Mouse (Mus musculus): Measurements from ENCODE around the gene Pjvk. TPM values are rescaled to one million over a fixed set of nuclear protein-coding genes. Genes with fewer than 3 reads are reported as not detected.

Pjvk gene
- polyA plus RNA-seq, 1 experiment: 0.04 TPM

DNA sequence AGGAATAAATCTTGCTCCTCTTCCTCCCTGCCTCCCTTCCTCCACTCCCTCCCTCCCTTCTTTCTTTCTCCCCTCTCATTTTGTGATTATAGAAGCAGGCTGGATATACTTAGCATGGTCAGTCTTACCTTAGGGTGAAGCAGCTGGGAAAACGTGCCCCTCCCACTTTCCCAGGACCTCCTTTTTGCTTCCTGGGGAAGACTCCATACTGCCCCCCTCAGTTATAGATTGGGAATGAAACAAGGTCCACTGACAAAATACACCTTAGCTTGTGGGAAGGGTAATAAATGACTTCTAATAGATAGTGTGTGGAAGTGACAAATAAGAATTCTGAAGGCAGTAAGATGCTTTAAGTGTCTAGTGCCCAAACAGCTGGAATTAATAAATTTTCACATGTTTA, 7.7 kb downstream of the Pjvk start:
- H3K27me3 ChIP-seq (ENCODE audit: control insufficient read depth, insufficient read depth, insufficient read length): no peaks in the 10 kb centered on the region
- no peak overlapping the region for H3K4me2 ChIP-seq (ENCODE audit: low read depth)
- H3K79me2 ChIP-seq (ENCODE audit: control insufficient read depth, insufficient read depth): no peaks in the 10 kb centered on the region
- H3ac ChIP-seq (ENCODE audit: control insufficient read depth, insufficient read length): no peak overlapping the region
- no peak for TF ChIP-seq REST (IDR thresholded peaks at IDR 0.05; ENCODE audit: insufficient read depth, insufficient read length)
- no peak for TF ChIP-seq CEBPB (IDR thresholded peaks at IDR 0.05; ENCODE audit: insufficient read depth, poor library complexity, severe bottlenecking)
- no peak for TF ChIP-seq TCF12 (IDR thresholded peaks at IDR 0.05; ENCODE audit: insufficient read depth, poor library complexity, severe bottlenecking)
- no peak for TF ChIP-seq MAX (IDR thresholded peaks at IDR 0.05; ENCODE audit: low read depth)
- no peak for TF ChIP-seq POLR2AphosphoS2 (IDR thresholded peaks at IDR 0.05; ENCODE audit: insufficient read length, low read depth)
- no peak for TF ChIP-seq TCF3 (IDR thresholded peaks at IDR 0.05; ENCODE audit: insufficient read length, low read depth)
- no peak for TF ChIP-seq POLR2A (IDR thresholded peaks at IDR 0.05; ENCODE audit: insufficient read length, low read depth)
- no peak for TF ChIP-seq SRF (IDR thresholded peaks at IDR 0.05; ENCODE audit: control insufficient read depth, insufficient read length, low read depth)
- TF ChIP-seq USF1 (IDR thresholded peaks at IDR 0.05; ENCODE audit: low read depth): no peak
- TF ChIP-seq E2F4 (IDR thresholded peaks at IDR 0.05; ENCODE audit: insufficient read depth): no peak
- no peak for TF ChIP-seq MYOD1 (IDR thresholded peaks at IDR 0.05; ENCODE audit: control insufficient read depth in 1 of 3, insufficient read length in 2 of 3, low read depth in 2 of 3)
- no peak for TF ChIP-seq MYOG (IDR thresholded peaks at IDR 0.05; ENCODE audit: control insufficient read depth in 1 of 3, insufficient read depth in 1 of 3, insufficient read length in 2 of 3, low read depth in 2 of 3)
- no peak overlapping the region for H3K4me3 ChIP-seq
- H3K36me3 ChIP-seq (ENCODE audit: control insufficient read depth, insufficient read depth): no peaks in the 10 kb centered on the region

GRCm38 (mm10) chr2:76658551-76658950, 10.3 kb downstream of the Pjvk start:
- H3K4me2 ChIP-seq (ENCODE audit: low read depth): no peak overlapping the region

GRCm38 (mm10) chr2:76659419-76659818, 11.1 kb downstream of the Pjvk start:
- H3K4me2 ChIP-seq (ENCODE audit: low read depth): no peak overlapping the region
- H3K4me3 ChIP-seq: no peak overlapping the region
- peaks cover 1% of the 10 kb centered on the region for H3K36me3 ChIP-seq (ENCODE audit: control insufficient read depth, insufficient read depth)
- H3ac ChIP-seq (ENCODE audit: control insufficient read depth, insufficient read length): no peak overlapping the region
- no peaks in the 10 kb centered on the region for H3K79me2 ChIP-seq (ENCODE audit: control insufficient read depth, insufficient read depth)
- H3K27me3 ChIP-seq (ENCODE audit: control insufficient read depth, insufficient read depth, insufficient read length): no peaks in the 10 kb centered on the region
- TF ChIP-seq MYOG (IDR thresholded peaks at IDR 0.05; ENCODE audit: control insufficient read depth in 1 of 3, insufficient read depth in 1 of 3, insufficient read length in 2 of 3, low read depth in 2 of 3): no peak
- TF ChIP-seq TCF12 (IDR thresholded peaks at IDR 0.05; ENCODE audit: insufficient read depth, poor library complexity, severe bottlenecking): no peak
- TF ChIP-seq MAX (IDR thresholded peaks at IDR 0.05; ENCODE audit: low read depth): no peak
- TF ChIP-seq TCF3 (IDR thresholded peaks at IDR 0.05; ENCODE audit: insufficient read length, low read depth): no peak
- no peak for TF ChIP-seq SRF (IDR thresholded peaks at IDR 0.05; ENCODE audit: control insufficient read depth, insufficient read length, low read depth)
- no peak for TF ChIP-seq CEBPB (IDR thresholded peaks at IDR 0.05; ENCODE audit: insufficient read depth, poor library complexity, severe bottlenecking)
- no peak for TF ChIP-seq POLR2A (IDR thresholded peaks at IDR 0.05; ENCODE audit: insufficient read length, low read depth)
- TF ChIP-seq MYOD1 (IDR thresholded peaks at IDR 0.05; ENCODE audit: control insufficient read depth in 1 of 3, insufficient read length in 2 of 3, low read depth in 2 of 3): no peak
- TF ChIP-seq POLR2AphosphoS2 (IDR thresholded peaks at IDR 0.05; ENCODE audit: insufficient read length, low read depth): no peak
- no peak for TF ChIP-seq E2F4 (IDR thresholded peaks at IDR 0.05; ENCODE audit: insufficient read depth)
- TF ChIP-seq USF1 (IDR thresholded peaks at IDR 0.05; ENCODE audit: low read depth): no peak
- TF ChIP-seq REST (IDR thresholded peaks at IDR 0.05; ENCODE audit: insufficient read depth, insufficient read length): no peak

More at GRCm38 (mm10) chr2:76658551-76658950, 10.3 kb downstream of the Pjvk start:
- H3ac ChIP-seq (ENCODE audit: control insufficient read depth, insufficient read length): no peak overlapping the region
- H3K36me3 ChIP-seq (ENCODE audit: control insufficient read depth, insufficient read depth): no peaks in the 10 kb centered on the region
- TF ChIP-seq SRF (IDR thresholded peaks at IDR 0.05; ENCODE audit: control insufficient read depth, insufficient read length, low read depth): no peak
- no peak for TF ChIP-seq CEBPB (IDR thresholded peaks at IDR 0.05; ENCODE audit: insufficient read depth, poor library complexity, severe bottlenecking)
- TF ChIP-seq MAX (IDR thresholded peaks at IDR 0.05; ENCODE audit: low read depth): no peak
- TF ChIP-seq POLR2A (IDR thresholded peaks at IDR 0.05; ENCODE audit: insufficient read length, low read depth): no peak
- no peak for TF ChIP-seq REST (IDR thresholded peaks at IDR 0.05; ENCODE audit: insufficient read depth, insufficient read length)
- no peak for TF ChIP-seq E2F4 (IDR thresholded peaks at IDR 0.05; ENCODE audit: insufficient read depth)
- TF ChIP-seq USF1 (IDR thresholded peaks at IDR 0.05; ENCODE audit: low read depth): no peak
- no peak for TF ChIP-seq MYOD1 (IDR thresholded peaks at IDR 0.05; ENCODE audit: control insufficient read depth in 1 of 3, insufficient read length in 2 of 3, low read depth in 2 of 3)
- no peak for TF ChIP-seq TCF12 (IDR thresholded peaks at IDR 0.05; ENCODE audit: insufficient read depth, poor library complexity, severe bottlenecking)
- TF ChIP-seq MYOG (IDR thresholded peaks at IDR 0.05; ENCODE audit: control insufficient read depth in 1 of 3, insufficient read depth in 1 of 3, insufficient read length in 2 of 3, low read depth in 2 of 3): no peak
- no peak for TF ChIP-seq TCF3 (IDR thresholded peaks at IDR 0.05; ENCODE audit: insufficient read length, low read depth)
- no peak for TF ChIP-seq POLR2AphosphoS2 (IDR thresholded peaks at IDR 0.05; ENCODE audit: insufficient read length, low read depth)
- H3K79me2 ChIP-seq (ENCODE audit: control insufficient read depth, insufficient read depth): no peaks in the 10 kb centered on the region
- H3K27me3 ChIP-seq (ENCODE audit: control insufficient read depth, insufficient read depth, insufficient read length): no peaks in the 10 kb centered on the region
- no peak overlapping the region for H3K4me3 ChIP-seq

DNA sequence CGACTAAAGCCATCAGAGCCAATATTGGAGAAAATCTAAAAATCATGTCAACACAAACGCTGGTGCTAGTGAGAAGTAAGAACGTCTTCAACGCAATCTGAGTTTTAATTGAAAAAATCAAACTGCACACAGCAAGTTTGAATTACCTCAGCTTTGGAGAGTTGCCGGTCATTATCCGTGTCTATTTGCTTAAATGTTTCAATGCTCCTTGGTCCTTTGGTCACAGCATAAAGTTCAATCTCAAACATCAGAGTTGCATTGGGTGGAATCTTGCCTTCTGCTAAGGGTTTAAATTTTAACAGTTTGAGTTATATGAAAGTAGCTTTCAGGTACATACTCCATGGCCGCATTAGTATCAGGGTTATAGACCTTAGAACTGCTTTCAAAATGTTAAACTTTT, 17.3 kb downstream of the Pjvk start:
- Histone ChIP-seq H3K4me2 (ENCODE audit: low read depth) (no peak overlapping the region), H3K36me3 (ENCODE audit: control insufficient read depth, insufficient read depth) (peaks cover 15% of the 10 kb centered on the region)
- no peak for TF ChIP-seq CEBPB (IDR thresholded peaks at IDR 0.05; ENCODE audit: insufficient read depth, poor library complexity, severe bottlenecking)
- TF ChIP-seq POLR2A (IDR thresholded peaks at IDR 0.05; ENCODE audit: insufficient read length, low read depth): no peak
- no peak for TF ChIP-seq TCF3 (IDR thresholded peaks at IDR 0.05; ENCODE audit: insufficient read length, low read depth)
- TF ChIP-seq USF1 (IDR thresholded peaks at IDR 0.05; ENCODE audit: low read depth): no peak
- TF ChIP-seq MAX (IDR thresholded peaks at IDR 0.05; ENCODE audit: low read depth): no peak
- TF ChIP-seq TCF12 (IDR thresholded peaks at IDR 0.05; ENCODE audit: insufficient read depth, poor library complexity, severe bottlenecking): no peak
- no peak for TF ChIP-seq E2F4 (IDR thresholded peaks at IDR 0.05; ENCODE audit: insufficient read depth)
- TF ChIP-seq REST (IDR thresholded peaks at IDR 0.05; ENCODE audit: insufficient read depth, insufficient read length): no peak
- TF ChIP-seq SRF (IDR thresholded peaks at IDR 0.05; ENCODE audit: control insufficient read depth, insufficient read length, low read depth): no peak
- no peak for TF ChIP-seq MYOD1 (IDR thresholded peaks at IDR 0.05; ENCODE audit: control insufficient read depth in 1 of 3, insufficient read length in 2 of 3, low read depth in 2 of 3)
- TF ChIP-seq POLR2AphosphoS2 (IDR thresholded peaks at IDR 0.05; ENCODE audit: insufficient read length, low read depth): no peak
- TF ChIP-seq MYOG (IDR thresholded peaks at IDR 0.05; ENCODE audit: control insufficient read depth in 1 of 3, insufficient read depth in 1 of 3, insufficient read length in 2 of 3, low read depth in 2 of 3): no peak

More for the DNA sequence above, 17.3 kb downstream of the Pjvk start:
- Histone ChIP-seq H3K4me3 (no peak overlapping the region), H3K27me3 (ENCODE audit: control insufficient read depth, insufficient read depth, insufficient read length) (no peaks in the 10 kb centered on the region), H3ac (ENCODE audit: control insufficient read depth, insufficient read length) (no peak overlapping the region), H3K79me2 (ENCODE audit: control insufficient read depth, insufficient read depth) (no peaks in the 10 kb centered on the region)
